In the genomic region with DNA sequence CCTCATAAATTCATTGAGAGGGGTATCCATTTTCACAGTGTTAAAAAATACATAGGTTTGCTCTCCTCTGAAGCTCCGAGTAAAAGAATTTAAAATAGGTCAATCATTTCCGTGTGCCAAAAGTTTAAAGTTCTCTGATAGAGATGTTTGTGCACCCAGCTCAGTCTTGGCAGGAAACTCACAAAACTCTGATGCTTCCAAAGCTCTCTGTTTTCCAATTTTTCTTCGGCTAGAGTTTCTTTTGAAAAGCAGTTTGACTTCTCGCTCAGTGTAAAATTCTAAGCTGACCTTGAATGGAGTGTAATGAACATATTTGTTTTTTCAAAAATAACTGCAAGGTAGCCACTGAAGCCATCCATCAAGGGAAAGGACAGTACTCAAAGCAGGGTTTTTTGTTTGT, we compare ENCODE assay signal across 27 mouse cellular contexts.
"Had no signal": no experiment of that assay in that cellular context is flagged by ENCODE, and none has a peak within 500 bp of the region (broad histone marks: within the 10 kb centered on the region; RNA-seq: fewer than 3 reads in every experiment).

No protein-coding gene starts in this region.

- DNase-seq: gastrocnemius, postnatal 14 days; gastrocnemius, postnatal 36 days; heart, adult 11 months; heart, adult 2 months; heart, postnatal 14 days; heart, postnatal 36 days; kidney, adult 11 months; kidney, adult 2 months; kidney, adult 9 months; kidney, postnatal 14 days; kidney, postnatal 36 days; layer of hippocampus, adult 9-11 months; layer of hippocampus, postnatal 36 days; left cerebral cortex, postnatal 4 days had no signal

- H3K36me3 ChIP-seq: heart, embryonic 13.5 days; heart, embryonic 15.5 days; hindbrain, embryonic 13.5 days; hindbrain, embryonic 15.5 days; kidney, embryonic 15.5 days; limb, embryonic 13.5 days; limb, embryonic 15.5 days had no signal

- H3K9ac ChIP-seq: heart, embryonic 13.5 days; heart, embryonic 15.5 days; hindbrain, embryonic 13.5 days; hindbrain, embryonic 15.5 days; kidney, embryonic 15.5 days; limb, embryonic 13.5 days; limb, embryonic 15.5 days; liver, embryonic 14.5 days had no signal

- ATAC-seq: hindbrain, postnatal 0 days; intestine, embryonic 16.5 days had no signal

- H3K4me1 ChIP-seq: hindbrain, embryonic 13.5 days; limb, embryonic 13.5 days had no signal

- H3K27me3 ChIP-seq: heart, embryonic 13.5 days; heart, embryonic 15.5 days; hindbrain, embryonic 13.5 days; hindbrain, embryonic 15.5 days; kidney, embryonic 15.5 days; limb, embryonic 13.5 days; limb, embryonic 15.5 days had no signal

- H3K27ac ChIP-seq: heart, adult 2 months; heart, embryonic 13.5 days; heart, embryonic 15.5 days; hindbrain, embryonic 13.5 days; hindbrain, embryonic 15.5 days; hindbrain, postnatal 0 days; kidney, embryonic 15.5 days; kidney, postnatal 0 days; limb, embryonic 13.5 days; limb, embryonic 15.5 days; liver, embryonic 14.5 days had no signal

- H3K4me2 ChIP-seq: heart, embryonic 11.5 days; heart, embryonic 13.5 days; heart, embryonic 15.5 days; hindbrain, embryonic 13.5 days; hindbrain, embryonic 15.5 days; kidney, embryonic 15.5 days; limb, embryonic 13.5 days; limb, embryonic 15.5 days; liver, embryonic 11.5 days had no signal

- H3K9me3 ChIP-seq: heart, embryonic 13.5 days; heart, embryonic 15.5 days; hindbrain, embryonic 13.5 days; hindbrain, embryonic 15.5 days; kidney, embryonic 15.5 days; limb, embryonic 13.5 days; limb, embryonic 15.5 days had no signal

- H3K4me3 ChIP-seq: heart, adult 2 months; heart, embryonic 13.5 days; heart, embryonic 15.5 days; hindbrain, embryonic 13.5 days; hindbrain, embryonic 15.5 days; kidney, embryonic 15.5 days; limb, embryonic 13.5 days; limb, embryonic 15.5 days had no signal
